Mouse (Mus musculus) heart, embryonic 12.5 days (tissue): ENCODE results near the gene Ccdc134. TPM values are rescaled to one million over a fixed set of nuclear protein-coding genes. Genes with fewer than 3 reads are reported as not detected.
A peak's percentile ranks its signal among the peaks of the same experiment; 100 is the strongest.

ENCODE experiments used
- ATAC-seq: fragments of 200-750 bp; cut with Nextera tagmentation; 2 replicates; pipeline ENCODE4 v1.8.0; 2017; ENCODE audit warnings: moderate TSS enrichment, moderate library complexity; ENCODE audit not compliant: insufficient number of reproducible peaks, low FRiP score
- H3K27ac ChIP-seq: fragments of 300-500 bp; sonication (generic); 2 replicates; pipeline ENCODE4 v1.5.1; 2016; ENCODE audit warnings: mild to moderate bottlenecking, moderate library complexity; ENCODE audit not compliant: poor library complexity, severe bottlenecking
- H3K27me3 ChIP-seq: fragments of 300-500 bp; sonication (generic); replicated peaks from 2 replicates; pipeline ENCODE4 v1.6.1; 2016; ENCODE audit warnings: mild to moderate bottlenecking, moderate library complexity
- H3K36me3 ChIP-seq: fragments of 300-500 bp; sonication (generic); 2 replicates; pipeline ENCODE4 v1.6.1; 2016; ENCODE audit warnings: mild to moderate bottlenecking, moderate library complexity
- H3K4me1 ChIP-seq: fragments of 300-500 bp; sonication (generic); replicated peaks from 2 replicates; pipeline ENCODE4 v1.6.1; 2016; ENCODE audit warnings: mild to moderate bottlenecking
- H3K4me2 ChIP-seq: fragments of 300-500 bp; sonication (generic); 2 replicates; pipeline ENCODE4 v1.6.1; 2016; ENCODE audit warnings: mild to moderate bottlenecking, moderate library complexity
- H3K4me3 ChIP-seq: fragments of 300-500 bp; sonication (generic); 2 replicates; pipeline ENCODE4 v1.5.1; 2016; ENCODE audit warnings: mild to moderate bottlenecking
- H3K9ac ChIP-seq: fragments of 300-500 bp; sonication (generic); 2 replicates; pipeline ENCODE4 v1.6.1; 2016; ENCODE audit warnings: mild to moderate bottlenecking, moderate library complexity
- H3K9me3 ChIP-seq: fragments of 300-500 bp; sonication (generic); replicated peaks from 2 replicates; pipeline ENCODE4 v1.6.1; 2016; ENCODE audit warnings: mild to moderate bottlenecking, moderate library complexity
- WGBS: fragments of 180-500 bp; shearing (Covaris S2); methylation state at CpG from one replicate; pipeline ENCODE4 v1.1.7; 2016; 5-methylcytosine and 5-hydroxymethylcytosine counted together
- polyA plus RNA-seq: library from polyadenylated mRNA; unstranded; fragments of >200 nt; fragmentation: Nextera tagmentation; extraction: Ambion mirVana; gene quantifications from 2 replicates; pipeline ENCODE4 v1.2.1, GENCODE M21; 2016

Gene Ccdc134
- polyA plus RNA-seq, 1 experiment from 2014 or later: 8.7 TPM

DNA sequence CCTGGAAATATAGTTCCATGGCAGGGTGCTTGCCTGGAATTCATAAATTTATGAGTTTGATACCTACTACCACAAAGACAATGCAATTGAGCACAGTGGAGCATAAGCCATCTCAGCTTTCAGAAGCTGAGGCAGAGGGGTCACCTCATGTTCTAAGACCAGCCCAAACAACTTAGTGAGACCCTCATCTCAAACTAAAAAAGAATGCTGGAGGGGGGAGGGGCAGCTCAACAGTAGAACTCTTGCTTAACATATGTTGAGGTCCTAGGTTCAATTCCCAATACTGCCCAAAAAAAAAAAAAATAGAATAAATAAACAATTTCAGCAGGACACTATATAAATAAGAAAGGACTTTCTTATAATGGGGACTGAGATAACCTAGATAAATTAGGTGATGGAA lies 22.3 kb downstream of the Ccdc134 start:
- ATAC-seq: no peak
- no peak overlapping the region for H3K4me3 ChIP-seq
- H3K9me3 ChIP-seq: no peaks in the 10 kb centered on the region
- H3K27me3 ChIP-seq: no peaks in the 10 kb centered on the region
- H3K9ac ChIP-seq: no peak overlapping the region
- H3K36me3 ChIP-seq: no peaks in the 10 kb centered on the region
- H3K4me2 ChIP-seq: no peak overlapping the region
- H3K27ac ChIP-seq: no peak overlapping the region
- H3K4me1 ChIP-seq: peaks cover 41% of the 10 kb centered on the region

DNA sequence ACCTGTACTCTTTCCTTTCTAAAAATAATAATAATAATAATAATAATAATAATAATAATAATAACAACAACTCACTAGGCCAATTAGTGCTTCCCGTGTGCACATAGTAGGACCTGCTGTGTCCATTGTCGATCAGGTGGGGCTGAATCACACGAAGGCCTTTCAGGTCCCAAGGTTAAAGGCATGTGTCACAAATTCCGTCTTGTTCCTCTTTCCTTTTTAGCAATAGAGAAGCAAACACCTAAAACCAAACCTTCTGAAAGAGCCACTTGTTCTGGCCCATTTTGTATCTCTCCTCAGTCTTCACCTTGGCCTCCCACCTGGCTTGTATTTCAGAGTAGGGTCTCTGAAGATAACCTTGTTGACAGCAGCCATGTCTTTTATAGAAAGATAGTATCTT lies 23.5 kb downstream of the Ccdc134 start:
- H3K4me2 ChIP-seq: no peak overlapping the region
- H3K27me3 ChIP-seq: no peaks in the 10 kb centered on the region
- no peak for ATAC-seq
- no peaks in the 10 kb centered on the region for H3K36me3 ChIP-seq
- H3K4me3 ChIP-seq: no peak overlapping the region
- no peaks in the 10 kb centered on the region for H3K9me3 ChIP-seq
- H3K9ac ChIP-seq: no peak overlapping the region
- peaks cover 32% of the 10 kb centered on the region for H3K4me1 ChIP-seq
- WGBS: 89% methylated on average over 4 of the region's 4 CpGs
- no peak overlapping the region for H3K27ac ChIP-seq

DNA sequence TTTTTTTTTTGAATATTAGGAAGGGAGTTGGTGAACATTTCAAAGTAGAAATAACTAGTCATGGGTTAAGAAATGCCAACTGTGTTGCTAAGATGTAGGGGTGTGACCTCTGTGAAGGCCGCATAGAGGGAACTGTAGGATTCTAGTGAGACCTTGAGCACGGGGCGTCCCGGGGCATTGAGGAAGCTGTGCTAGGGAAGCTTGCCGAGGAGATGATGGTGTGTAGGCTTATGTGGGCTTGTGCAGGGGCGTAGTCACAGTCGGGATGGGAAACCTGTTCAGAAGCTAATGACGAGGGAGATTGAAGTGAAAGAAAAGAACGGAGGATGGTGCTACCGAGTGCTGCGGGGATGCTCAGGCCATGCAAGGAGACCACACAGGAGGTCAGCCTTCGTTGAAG lies 24.3 kb downstream of the Ccdc134 start:
- H3K27me3 ChIP-seq: no peaks in the 10 kb centered on the region
- 88% methylated on average over 12 of the region's 12 CpGs for WGBS

DNA sequence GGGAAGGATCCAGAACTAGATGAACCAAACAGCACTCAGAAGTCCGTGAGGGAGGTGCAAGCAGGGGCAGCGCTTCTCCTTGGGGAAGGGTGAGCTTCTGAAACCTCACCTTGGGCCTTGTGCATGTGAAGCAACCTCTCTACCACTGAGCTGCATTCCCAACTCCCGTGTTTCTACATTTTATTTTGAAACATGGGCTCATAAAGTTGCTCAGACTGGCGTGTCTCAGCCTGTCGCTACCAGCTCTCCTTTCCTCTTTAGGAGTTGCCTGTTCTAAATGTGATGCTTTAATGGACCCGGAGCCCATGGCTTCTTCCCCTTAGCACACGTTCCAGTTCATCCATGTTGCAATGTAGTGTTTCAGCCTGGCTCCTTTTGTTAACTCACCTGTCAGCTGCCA lies 24.7 kb downstream of the Ccdc134 start:
- Histone ChIP-seq H3K9ac (no peak overlapping the region), H3K4me3 (no peak overlapping the region), H3K4me2 (no peak overlapping the region), H3K36me3 (no peaks in the 10 kb centered on the region), H3K27ac (no peak overlapping the region), H3K9me3 (no peaks in the 10 kb centered on the region), H3K27me3 (no peaks in the 10 kb centered on the region), H3K4me1 (peaks cover 37% of the 10 kb centered on the region)
- no peak for ATAC-seq
- 88% methylated on average over 7 of the region's 7 CpGs for WGBS

More for the DNA sequence above, 24.3 kb downstream of the Ccdc134 start:
- no peak overlapping the region for H3K4me3 ChIP-seq
- H3K27ac ChIP-seq: no peak overlapping the region
- no peaks in the 10 kb centered on the region for H3K36me3 ChIP-seq
- no peak overlapping the region for H3K4me2 ChIP-seq
- ATAC-seq: no peak
- H3K9ac ChIP-seq: no peak overlapping the region
- peaks cover 33% of the 10 kb centered on the region for H3K4me1 ChIP-seq
- no peaks in the 10 kb centered on the region for H3K9me3 ChIP-seq

DNA sequence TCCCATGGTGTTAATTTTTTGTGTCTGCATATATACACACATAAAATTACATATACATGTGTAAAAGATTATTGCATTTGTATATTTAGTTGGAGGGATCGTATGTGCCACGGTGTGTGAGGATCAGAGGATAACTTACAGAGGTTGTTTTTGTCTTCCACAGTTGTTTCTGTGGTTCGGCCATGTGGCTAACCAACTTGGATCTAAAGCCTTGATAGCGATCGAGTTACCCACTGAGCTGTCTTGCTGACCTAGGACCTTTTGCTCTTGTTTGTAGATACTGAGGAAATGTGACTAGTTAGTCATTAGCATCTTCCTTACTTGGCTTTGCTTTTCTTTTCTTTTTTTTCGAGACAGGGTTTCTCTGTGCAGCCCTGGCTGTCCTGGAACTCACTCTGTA lies 28.6 kb downstream of the Ccdc134 start:
- H3K36me3 ChIP-seq: no peaks in the 10 kb centered on the region
- no peaks in the 10 kb centered on the region for H3K27me3 ChIP-seq
- no peak overlapping the region for H3K4me3 ChIP-seq
- H3K27ac ChIP-seq: no peak overlapping the region
- H3K4me2 ChIP-seq: no peak overlapping the region
- no peaks in the 10 kb centered on the region for H3K9me3 ChIP-seq
- no peak for ATAC-seq
- WGBS: 92% methylated on average over 6 of the region's 6 CpGs
- peaks cover 58% of the 10 kb centered on the region for H3K4me1 ChIP-seq
- H3K9ac ChIP-seq: no peak overlapping the region

DNA sequence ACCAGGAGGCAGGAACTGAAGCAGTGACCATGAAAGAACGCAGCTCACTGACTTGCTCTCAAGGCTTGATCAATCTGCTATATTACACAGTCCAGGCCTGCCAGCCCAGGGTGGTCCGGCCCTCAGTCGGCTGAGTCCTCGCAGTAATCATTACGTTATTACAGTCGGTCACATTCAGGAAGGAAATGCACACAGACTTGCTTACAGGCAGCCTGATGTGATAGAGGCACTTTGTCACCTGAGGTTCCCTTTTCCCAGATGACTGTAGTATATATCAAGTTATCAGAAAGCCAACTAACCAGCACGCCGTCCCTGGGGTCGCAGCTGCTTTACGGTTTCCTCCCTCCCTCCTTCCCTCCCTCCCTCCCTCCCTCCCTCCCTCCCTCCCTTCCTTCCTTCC lies 29.2 kb downstream of the Ccdc134 start:
- H3K27ac ChIP-seq: no peak overlapping the region

DNA sequence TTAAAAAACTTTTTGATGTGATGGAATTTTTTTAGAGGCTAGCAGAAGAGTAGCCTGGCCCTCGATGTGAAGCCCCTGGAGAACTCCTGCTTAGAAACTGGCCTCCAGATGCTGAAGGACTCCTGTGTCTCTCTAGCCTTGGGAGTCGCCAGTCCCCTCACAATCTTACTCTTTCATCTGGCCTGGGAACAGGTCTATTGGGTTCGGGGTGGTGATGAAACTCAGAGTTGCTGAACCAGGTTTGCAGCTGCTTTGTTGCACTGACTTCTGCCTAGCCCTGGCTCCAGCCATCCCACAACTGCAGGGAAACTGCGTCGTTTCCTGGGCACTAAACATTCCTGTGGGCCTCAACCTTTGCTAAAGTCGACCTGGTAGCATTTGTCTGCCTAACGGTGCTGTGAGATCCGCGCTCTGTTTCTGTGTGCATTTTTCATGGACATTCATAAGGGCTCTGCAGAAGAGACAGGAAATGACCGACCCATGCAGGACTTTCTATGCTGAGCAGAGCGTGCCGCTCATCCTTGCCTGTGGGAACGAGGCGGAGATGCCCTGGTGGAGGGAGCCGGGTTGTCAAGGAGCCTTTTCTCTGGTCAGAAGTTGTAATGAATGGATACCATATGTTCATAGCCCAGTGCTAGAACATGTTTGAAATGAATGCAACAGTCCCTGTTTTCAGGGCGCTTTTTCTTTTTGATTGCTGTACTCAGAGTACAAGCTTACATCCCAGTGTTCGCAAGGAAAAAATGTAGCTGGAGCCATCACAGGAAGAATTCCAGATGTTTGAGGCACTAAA lies 30.7 kb downstream of the Ccdc134 start:
- Histone ChIP-seq H3K9ac (peak overlapping the region; percentile 34), H3K4me2 (no peak overlapping the region)

More for the DNA sequence above, 29.2 kb downstream of the Ccdc134 start:
- no peak overlapping the region for H3K9ac ChIP-seq
- no peak overlapping the region for H3K4me3 ChIP-seq
- H3K36me3 ChIP-seq: no peaks in the 10 kb centered on the region
- no peak overlapping the region for H3K4me2 ChIP-seq
- H3K4me1 ChIP-seq: peaks cover 64% of the 10 kb centered on the region
- 64% methylated on average over 10 of the region's 10 CpGs for WGBS
- H3K27me3 ChIP-seq: no peaks in the 10 kb centered on the region
- no peaks in the 10 kb centered on the region for H3K9me3 ChIP-seq
- no peak for ATAC-seq

DNA sequence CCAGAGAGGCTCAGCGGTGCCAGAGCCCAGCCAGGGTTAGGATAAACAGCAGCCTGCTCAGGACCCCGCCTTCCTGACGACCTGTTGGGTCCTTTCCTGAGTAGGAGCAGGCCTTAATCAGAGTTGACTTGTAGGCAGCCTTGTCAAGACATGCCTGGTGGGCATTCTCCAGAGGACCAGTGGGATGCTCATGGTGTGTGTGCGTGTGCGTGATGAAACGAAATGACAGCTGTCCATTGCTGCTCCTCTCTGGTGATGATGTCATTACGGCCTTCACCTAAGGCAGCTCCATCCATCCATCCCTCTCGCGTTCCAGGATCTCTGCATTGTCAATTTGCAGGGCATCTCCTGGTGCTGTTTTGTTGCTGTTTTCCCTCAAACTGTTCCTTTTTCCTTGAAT lies 31.7 kb downstream of the Ccdc134 start:
- Histone ChIP-seq H3K4me2 (no peak overlapping the region), H3K36me3 (no peaks in the 10 kb centered on the region), H3K9ac (no peak overlapping the region), H3K27me3 (no peaks in the 10 kb centered on the region), H3K4me3 (no peak overlapping the region), H3K27ac (no peak overlapping the region), H3K9me3 (no peaks in the 10 kb centered on the region), H3K4me1 (peaks cover 81% of the 10 kb centered on the region)
- no peak for ATAC-seq
- WGBS: 78% methylated on average over 9 of the region's 9 CpGs

More for the DNA sequence above, 30.7 kb downstream of the Ccdc134 start:
- Histone ChIP-seq H3K27ac (no peak overlapping the region), H3K4me1 (peaks cover 72% of the 10 kb centered on the region), H3K36me3 (no peaks in the 10 kb centered on the region), H3K4me3 (no peak overlapping the region), H3K27me3 (no peaks in the 10 kb centered on the region), H3K9me3 (no peaks in the 10 kb centered on the region)
- 64% methylated on average over 17 of the region's 17 CpGs for WGBS
- ATAC-seq: no peak

DNA sequence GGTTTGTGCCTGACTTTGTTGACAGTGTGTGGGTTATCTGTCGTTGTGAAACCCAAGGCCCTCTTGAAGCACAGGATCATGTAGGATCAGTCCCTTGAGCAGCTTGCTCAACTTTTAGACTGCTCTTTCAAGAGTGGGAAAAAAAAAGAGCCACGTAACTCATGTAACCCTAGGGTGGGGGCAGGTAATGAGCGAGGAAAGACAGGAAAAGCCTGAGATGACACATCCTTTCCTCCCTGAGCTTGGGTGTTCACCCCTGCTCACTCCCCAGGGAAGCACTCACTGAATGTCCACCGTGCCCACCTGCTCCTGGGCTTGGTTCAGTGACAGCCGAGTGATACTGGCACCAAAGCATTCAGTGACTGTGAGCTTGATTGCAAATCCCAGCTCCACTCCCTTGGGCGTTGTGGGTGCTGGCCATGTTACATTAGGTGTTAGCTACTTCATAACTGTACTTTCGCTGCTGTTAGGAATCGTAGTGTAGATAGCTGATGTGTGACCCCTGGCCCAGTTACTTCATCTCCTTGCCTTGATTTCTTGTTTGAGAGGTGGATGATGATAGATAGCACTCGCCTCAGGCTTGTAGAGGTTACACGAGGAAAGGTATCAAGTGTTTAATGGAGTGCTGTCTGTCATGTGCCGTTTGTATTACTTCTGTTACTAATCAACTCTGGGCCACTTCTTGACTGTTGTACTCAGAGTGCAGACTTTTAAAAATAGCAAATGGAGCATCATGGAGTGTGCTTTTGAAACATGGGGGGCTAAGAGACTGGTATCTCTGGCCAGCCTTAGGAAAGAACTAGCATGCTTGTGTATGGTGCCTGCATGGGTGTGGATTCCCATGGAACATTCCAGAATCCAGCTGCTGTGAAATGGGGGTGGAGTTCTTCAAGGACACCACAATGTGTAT lies 33.3 kb downstream of the Ccdc134 start:
- Histone ChIP-seq H3K27me3 (no peaks in the 10 kb centered on the region), H3K4me1 (peaks cover 86% of the 10 kb centered on the region), H3K9ac (no peak overlapping the region), H3K27ac (peak overlapping the region; percentile 56), H3K36me3 (no peaks in the 10 kb centered on the region), H3K4me3 (no peak overlapping the region), H3K9me3 (no peaks in the 10 kb centered on the region), H3K4me2 (peak overlapping the region; percentile 14; the same call in 1 of the 2 replicates)
- WGBS: 48% methylated on average over 11 of the region's 11 CpGs
- no peak for ATAC-seq

DNA sequence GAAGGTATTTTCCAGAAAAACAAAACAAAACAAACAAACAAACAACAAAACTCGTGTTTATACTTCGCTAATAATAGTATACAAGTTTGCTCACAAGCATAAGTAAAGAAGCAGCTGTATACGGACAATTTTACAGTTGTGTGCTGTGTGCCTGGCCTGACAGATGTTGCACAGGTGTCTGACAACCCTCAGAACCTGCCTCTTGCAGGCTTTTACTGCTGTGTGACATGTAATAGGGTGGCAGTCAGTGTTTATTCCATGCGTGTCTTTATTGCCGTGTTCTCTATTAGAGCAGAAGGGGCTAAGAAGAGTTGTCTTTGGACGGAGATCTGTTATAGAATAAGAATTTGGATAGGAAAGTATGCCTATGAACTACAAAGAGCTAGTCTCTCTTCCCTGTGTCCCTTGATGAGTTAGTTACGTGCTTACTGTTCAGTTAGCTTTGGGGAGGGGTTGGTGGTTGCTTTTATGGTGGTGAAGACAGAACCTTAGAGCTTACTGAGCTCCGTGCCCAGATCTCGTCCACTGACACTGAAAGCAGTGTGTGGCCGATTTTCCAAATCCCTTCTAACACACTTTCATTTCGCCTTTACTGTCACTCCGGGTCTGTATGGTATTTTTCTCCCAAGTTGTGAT lies 34.4 kb downstream of the Ccdc134 start:
- Histone ChIP-seq H3K4me1 (peaks cover 93% of the 10 kb centered on the region), H3K9me3 (no peaks in the 10 kb centered on the region), H3K27me3 (no peaks in the 10 kb centered on the region), H3K9ac (no peak overlapping the region), H3K4me2 (no peak overlapping the region), H3K4me3 (no peak overlapping the region), H3K27ac (no peak overlapping the region), H3K36me3 (no peaks in the 10 kb centered on the region)
- WGBS: 88% methylated on average over 12 of the region's 12 CpGs
- ATAC-seq: no peak
